ENCODE assay signal across 16 mouse cellular contexts in the genomic region with DNA sequence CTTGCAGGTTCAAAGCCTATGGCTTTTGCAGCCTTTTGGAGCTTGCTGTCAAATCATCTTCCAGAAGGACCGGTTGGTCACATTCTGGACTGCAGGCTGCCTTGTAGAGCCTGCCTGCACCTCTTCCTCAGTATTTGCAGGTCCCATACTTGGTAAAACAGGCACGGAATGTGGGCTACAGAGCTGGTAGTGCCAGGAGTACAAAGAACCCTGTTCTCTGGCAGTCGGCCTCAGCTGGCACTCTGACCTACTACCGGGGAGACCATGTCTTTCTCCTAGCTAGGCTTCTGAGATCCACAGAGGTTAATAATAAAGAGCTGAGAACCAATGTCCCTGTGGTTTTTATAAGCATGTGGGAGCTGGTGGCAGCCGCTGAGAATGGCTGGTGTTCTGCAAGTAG. TPM values are rescaled to one million over a fixed set of nuclear protein-coding genes. Genes with fewer than 3 reads are reported as not detected.
DNase-seq lines count a peak whose midpoint lies in the region; ATAC-seq and TF ChIP-seq lines count a peak whose summit lies in the region.
"Had no signal": no experiment of that assay in that cellular context is flagged by ENCODE, and none has a peak within 500 bp of the region (broad histone marks: within the 10 kb centered on the region; RNA-seq: fewer than 3 reads in every experiment).

No protein-coding gene starts in this region.

- H3K4me3 ChIP-seq in forebrain, embryonic 16.5 days (replicated peaks; ENCODE audit: low read length) = no peak overlapping the region
- H3K4me3 ChIP-seq in forebrain, embryonic 15.5 days = no peak overlapping the region
- no peak overlapping the region for H3K4me3 ChIP-seq in hindbrain, postnatal 0 days (ENCODE audit: low read length)
- no peak overlapping the region for H3K4me3 ChIP-seq in hindbrain, embryonic 12.5 days
- no peak overlapping the region for H3K4me3 ChIP-seq in midbrain, embryonic 15.5 days
- no peak overlapping the region for H3K4me3 ChIP-seq in midbrain, embryonic 11.5 days (ENCODE audit: low read depth, low read length)
- H3K4me3 ChIP-seq: embryonic facial prominence, embryonic 10.5 days; heart, embryonic 10.5 days; limb, embryonic 13.5 days; megakaryocyte, embryonic 14.5 days had no signal

- H3K27me3 ChIP-seq in forebrain, embryonic 16.5 days (replicated peaks; ENCODE audit: control insufficient read depth, insufficient read depth, low read length) = no peaks in the 10 kb centered on the region
- no peaks in the 10 kb centered on the region for H3K27me3 ChIP-seq in forebrain, embryonic 15.5 days
- no peaks in the 10 kb centered on the region for H3K27me3 ChIP-seq in hindbrain, postnatal 0 days (ENCODE audit: insufficient read depth, low read length)
- no peaks in the 10 kb centered on the region for H3K27me3 ChIP-seq in hindbrain, embryonic 12.5 days
- no peaks in the 10 kb centered on the region for H3K27me3 ChIP-seq in midbrain, embryonic 15.5 days (replicated peaks)
- no peaks in the 10 kb centered on the region for H3K27me3 ChIP-seq in midbrain, embryonic 11.5 days (ENCODE audit: control insufficient read depth, insufficient read depth, low read length)
- H3K27me3 ChIP-seq: CH12.LX; megakaryocyte, embryonic 14.5 days had no signal

- no peak overlapping the region for H3K27ac ChIP-seq in forebrain, embryonic 16.5 days (ENCODE audit: low read length)
- no peak overlapping the region for H3K27ac ChIP-seq in forebrain, embryonic 15.5 days (replicated peaks)
- H3K27ac ChIP-seq in hindbrain, postnatal 0 days = peak overlapping the region; percentile 46; the same call in 1 of the 2 replicates
- no peak overlapping the region for H3K27ac ChIP-seq in hindbrain, embryonic 12.5 days
- H3K27ac ChIP-seq in midbrain, embryonic 15.5 days = no peak overlapping the region
- no peak overlapping the region for H3K27ac ChIP-seq in midbrain, embryonic 11.5 days (ENCODE audit: low read depth, low read length)
- H3K27ac ChIP-seq: embryonic facial prominence, embryonic 10.5 days; heart, embryonic 10.5 days; limb, embryonic 13.5 days had no signal

- TF ChIP-seq CTCF in hindbrain, postnatal 0 days (IDR thresholded peaks at IDR 0.05; ENCODE audit: low read depth) = no peak

- no peaks in the 10 kb centered on the region for H3K4me1 ChIP-seq in forebrain, embryonic 16.5 days (replicated peaks; ENCODE audit: control insufficient read depth, insufficient read depth, low read length)
- no peaks in the 10 kb centered on the region for H3K4me1 ChIP-seq in forebrain, embryonic 15.5 days
- no peaks in the 10 kb centered on the region for H3K4me1 ChIP-seq in hindbrain, postnatal 0 days (ENCODE audit: insufficient read depth, low read length)
- H3K4me1 ChIP-seq in hindbrain, embryonic 12.5 days = no peaks in the 10 kb centered on the region
- no peaks in the 10 kb centered on the region for H3K4me1 ChIP-seq in midbrain, embryonic 15.5 days
- H3K4me1 ChIP-seq in midbrain, embryonic 11.5 days (ENCODE audit: control insufficient read depth, insufficient read depth, low read length) = no peaks in the 10 kb centered on the region
- H3K4me1 ChIP-seq: heart, embryonic 10.5 days had no signal

- no peaks in the 10 kb centered on the region for H3K36me3 ChIP-seq in forebrain, embryonic 16.5 days (ENCODE audit: control insufficient read depth, insufficient read depth)
- H3K36me3 ChIP-seq in forebrain, embryonic 15.5 days = no peaks in the 10 kb centered on the region
- H3K36me3 ChIP-seq in hindbrain, postnatal 0 days (ENCODE audit: insufficient read depth, low read length) = no peaks in the 10 kb centered on the region
- H3K36me3 ChIP-seq in hindbrain, embryonic 12.5 days = no peaks in the 10 kb centered on the region
- no peaks in the 10 kb centered on the region for H3K36me3 ChIP-seq in midbrain, embryonic 15.5 days (replicated peaks)
- H3K36me3 ChIP-seq in midbrain, embryonic 11.5 days (ENCODE audit: control insufficient read depth, insufficient read depth, low read length) = no peaks in the 10 kb centered on the region
- H3K36me3 ChIP-seq: embryonic facial prominence, embryonic 10.5 days; heart, embryonic 10.5 days; limb, embryonic 13.5 days had no signal

- ATAC-seq in forebrain, embryonic 16.5 days = peak; percentile 39; the same call in 1 of the 2 replicates
- no peak for ATAC-seq in forebrain, embryonic 15.5 days (replicated peaks)
- ATAC-seq in hindbrain, postnatal 0 days = peak; percentile 81
- ATAC-seq in hindbrain, embryonic 12.5 days (ENCODE audit: low FRiP score) = no peak
- 0 out of 2 replicates have a peak, but pooled peaks have one; percentile 38 for ATAC-seq in midbrain, embryonic 15.5 days (replicated peaks)
- ATAC-seq in midbrain, embryonic 11.5 days (ENCODE audit: low FRiP score) = no peak

- no peak overlapping the region for H3K9ac ChIP-seq in forebrain, embryonic 16.5 days (replicated peaks; ENCODE audit: low read depth, low read length)
- no peak overlapping the region for H3K9ac ChIP-seq in forebrain, embryonic 15.5 days (replicated peaks)
- no peak overlapping the region for H3K9ac ChIP-seq in hindbrain, postnatal 0 days (replicated peaks; ENCODE audit: low read length)
- H3K9ac ChIP-seq in hindbrain, embryonic 12.5 days = no peak overlapping the region
- no peak overlapping the region for H3K9ac ChIP-seq in midbrain, embryonic 15.5 days
- no peak overlapping the region for H3K9ac ChIP-seq in midbrain, embryonic 11.5 days (ENCODE audit: low read length)
- H3K9ac ChIP-seq: limb, embryonic 13.5 days had no signal

- no peak overlapping the region for H3K4me2 ChIP-seq in forebrain, embryonic 16.5 days (ENCODE audit: low read length)
- H3K4me2 ChIP-seq in forebrain, embryonic 15.5 days (replicated peaks) = no peak overlapping the region
- H3K4me2 ChIP-seq in hindbrain, postnatal 0 days (ENCODE audit: low read depth, low read length) = no peak overlapping the region
- H3K4me2 ChIP-seq in hindbrain, embryonic 12.5 days (replicated peaks) = no peak overlapping the region
- no peak overlapping the region for H3K4me2 ChIP-seq in midbrain, embryonic 15.5 days
- H3K4me2 ChIP-seq in midbrain, embryonic 11.5 days = no peak overlapping the region
- H3K4me2 ChIP-seq: limb, embryonic 13.5 days had no signal

- no peaks in the 10 kb centered on the region for H3K9me3 ChIP-seq in forebrain, embryonic 16.5 days (ENCODE audit: control insufficient read depth, low read length)
- H3K9me3 ChIP-seq in forebrain, embryonic 15.5 days = no peaks in the 10 kb centered on the region
- H3K9me3 ChIP-seq in hindbrain, postnatal 0 days (ENCODE audit: low read length) = no peaks in the 10 kb centered on the region
- no peaks in the 10 kb centered on the region for H3K9me3 ChIP-seq in hindbrain, embryonic 12.5 days (replicated peaks)
- no peaks in the 10 kb centered on the region for H3K9me3 ChIP-seq in midbrain, embryonic 15.5 days
- no peaks in the 10 kb centered on the region for H3K9me3 ChIP-seq in midbrain, embryonic 11.5 days (ENCODE audit: control insufficient read depth, low read length)
- H3K9me3 ChIP-seq: embryonic facial prominence, embryonic 10.5 days; heart, embryonic 10.5 days; megakaryocyte, embryonic 14.5 days had no signal

- 84% methylated on average over 5 of the region's 5 CpGs for WGBS in forebrain, embryonic 16.5 days
- WGBS in forebrain, embryonic 15.5 days = 70% methylated on average over 5 of the region's 5 CpGs
- 63% methylated on average over 5 of the region's 5 CpGs for WGBS in hindbrain, postnatal 0 days
- 78% methylated on average over 5 of the region's 5 CpGs for WGBS in hindbrain, embryonic 12.5 days
- 75% methylated on average over 5 of the region's 5 CpGs for WGBS in midbrain, embryonic 15.5 days
- 79% methylated on average over 5 of the region's 5 CpGs for WGBS in midbrain, embryonic 11.5 days

- peak; percentile 63 for DNase-seq in hindbrain, postnatal 0 days (ENCODE audit: low spot score)
- DNase-seq in midbrain, embryonic 11.5 days (ENCODE audit: low spot score, missing footprints) = no peak
- peak; percentile 41 for DNase-seq in kidney, postnatal 14 days
- no peak for DNase-seq in thymus, postnatal 0 days (ENCODE audit: low spot score)
- DNase-seq: layer of hippocampus, adult 9-11 months; lung, postnatal 14 days; thymus, postnatal 4 days had no signal

RNA-seq across cellular contexts. Expression of a gene that starts 8.4 kb away (rescaled TPM):
- 7.5 and 8.4 TPM in 2 replicates for polyA plus RNA-seq in forebrain, embryonic 16.5 days (2015; fragmentation: Nextera tagmentation; extraction: Ambion mirVana)
- polyA plus RNA-seq in forebrain, embryonic 15.5 days (2015; fragmentation: Nextera tagmentation; extraction: Ambion mirVana) = 10.5 and 12.4 TPM in 2 replicates
- total RNA-seq in hindbrain, postnatal 0 days (2014; rRNA removed) = 13.3 and 17.4 TPM in 2 replicates
- 26.7 and 29.9 TPM in 2 replicates for polyA plus RNA-seq in hindbrain, postnatal 0 days (2015; fragmentation: Nextera tagmentation; extraction: Ambion mirVana)
- 16.5 and 20.3 TPM in 2 replicates for polyA plus RNA-seq in hindbrain, embryonic 12.5 days (2016; fragmentation: Nextera tagmentation; extraction: Ambion mirVana)
- 12.5 and 15.6 TPM in 2 replicates for polyA plus RNA-seq in midbrain, embryonic 15.5 days (2015; fragmentation: Nextera tagmentation; extraction: Ambion mirVana)
- polyA plus RNA-seq in midbrain, embryonic 11.5 days (2014; fragmentation: Nextera tagmentation; extraction: Ambion mirVana) = 27.6 and 31.5 TPM in 2 replicates
- 8.8 and 9.4 TPM in 2 replicates for polyA plus RNA-seq in thymus, postnatal 0 days (2015; fragmentation: Nextera tagmentation; extraction: Ambion mirVana)

Comparison
In these comparisons a context has a peak if more than half of its experiments do, and no peak if none do; other contexts are left out.
1. ATAC-seq: peak in forebrain, embryonic 16.5 days (single experiment), hindbrain, postnatal 0 days (single experiment) and midbrain, embryonic 15.5 days (single experiment); none in forebrain, embryonic 15.5 days (single experiment), hindbrain, embryonic 12.5 days (single experiment) and midbrain, embryonic 11.5 days (single experiment).
2. DNase-seq: peak in hindbrain, postnatal 0 days (single experiment) and kidney, postnatal 14 days (single experiment); none in midbrain, embryonic 11.5 days (single experiment) and thymus, postnatal 0 days (single experiment).